Mouse (Mus musculus) retina, postnatal 7 days (tissue): ENCODE measurements around the gene Gata1.
"Not testable (repeated sequence)": the region's sequence is repeated elsewhere in the genome, so short reads cannot be mapped to it uniquely, and the experiment has no call there.

ENCODE experiments used
- DNase-seq: peaks from one replicate; pipeline ENCODE4 v3.0.0-alpha.2; 2012; ENCODE audit warnings: low read depth, low spot score

The Gata1 gene

DNA sequence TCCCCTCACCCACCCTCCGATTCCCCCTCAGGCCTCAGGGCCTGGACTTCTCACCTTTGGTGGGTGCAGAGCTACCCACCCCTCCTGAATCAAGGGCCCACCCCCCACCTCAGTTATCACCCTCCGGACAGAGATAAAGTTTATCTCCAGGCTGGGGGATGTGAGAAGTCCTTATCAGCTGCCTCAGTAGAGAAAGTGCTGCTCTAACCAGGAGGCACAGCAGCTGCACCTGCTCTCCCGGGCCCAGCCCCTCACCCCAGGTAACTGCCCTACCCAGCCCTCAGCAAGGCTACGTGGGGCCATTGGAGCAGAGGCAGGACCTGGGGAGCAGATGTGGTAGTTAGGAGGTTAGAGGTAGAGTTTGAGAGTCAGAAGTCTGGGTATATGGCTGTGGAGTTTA, 11.7 kb downstream of the Gata1 start:
- no peak for DNase-seq

GRCm38 (mm10) chrX:7963829-7964626, 13.8 kb downstream of the Gata1 start:
- no peak for DNase-seq

- no peak for DNase-seq
Observed at GRCm38 (mm10) chrX:7958868-7959267, 19.0 kb downstream of the Gata1 start.

DNA sequence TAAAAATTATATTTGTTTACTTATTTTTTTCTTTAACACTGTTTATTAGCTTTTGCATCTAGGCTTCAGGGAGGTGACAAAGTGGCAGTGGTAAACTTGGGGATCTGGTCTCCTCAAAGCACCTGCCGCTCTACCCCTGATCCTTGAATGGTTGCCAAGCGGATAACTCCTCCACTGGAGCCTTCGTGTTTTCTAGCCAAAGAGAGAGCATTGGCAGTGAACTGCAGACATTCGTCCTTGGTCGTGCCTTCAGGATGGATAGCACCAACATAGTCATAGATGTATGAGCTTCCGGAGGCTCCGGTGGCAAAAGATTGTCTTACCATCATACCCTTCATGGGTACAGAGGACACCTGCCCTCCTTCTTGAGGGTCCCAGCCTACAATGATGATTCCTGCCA, 27.8 kb downstream of the Gata1 start:
- DNase-seq: no peak

GRCm38 (mm10) chrX:7947900-7948492, 29.9 kb downstream of the Gata1 start:
- peak; percentile 87 for DNase-seq

DNA sequence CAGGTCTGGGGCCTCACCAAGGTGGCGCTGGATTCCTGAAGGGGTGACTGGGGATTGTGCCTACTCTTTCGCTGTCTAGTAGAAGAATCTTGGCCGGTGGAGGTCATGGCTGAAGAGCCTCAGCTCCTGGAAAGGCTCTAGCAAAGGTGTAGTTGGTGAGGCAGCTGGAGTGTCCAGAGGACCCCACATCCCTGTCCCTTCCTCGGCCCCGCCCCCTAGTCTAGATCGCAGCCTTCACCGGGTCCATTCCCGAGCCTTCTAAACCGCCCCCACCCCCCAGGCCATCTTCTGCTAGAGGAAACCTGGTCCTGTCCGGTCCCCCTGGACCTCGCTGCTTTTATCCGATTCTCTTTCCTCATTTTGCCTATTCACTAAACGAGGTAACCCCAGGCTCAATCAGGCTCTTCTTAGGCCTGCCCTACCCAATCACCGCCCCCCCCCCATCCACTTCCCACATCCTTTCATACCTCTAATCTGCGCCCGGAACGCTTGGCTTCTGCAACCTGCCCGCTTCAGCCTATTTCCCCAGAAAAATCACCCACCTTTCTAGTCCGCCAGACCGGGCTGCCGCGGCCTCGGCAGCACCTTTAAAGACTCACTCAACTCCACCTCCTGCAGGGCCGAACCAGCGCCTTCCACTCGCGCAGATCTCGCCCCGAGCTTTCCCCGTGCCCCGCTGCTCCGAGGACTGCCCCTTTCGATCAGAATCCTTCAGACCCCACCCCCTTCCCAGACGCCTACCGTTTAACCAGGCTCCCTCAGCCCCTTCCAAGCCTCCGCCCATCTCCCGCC, 30.6 kb downstream of the Gata1 start, which contains the start of gene Hdac6:
Gene Hdac6 (minus strand): TSS at position 782 of the 792 bp plus-strand sequence.
- no peak for DNase-seq

DNA sequence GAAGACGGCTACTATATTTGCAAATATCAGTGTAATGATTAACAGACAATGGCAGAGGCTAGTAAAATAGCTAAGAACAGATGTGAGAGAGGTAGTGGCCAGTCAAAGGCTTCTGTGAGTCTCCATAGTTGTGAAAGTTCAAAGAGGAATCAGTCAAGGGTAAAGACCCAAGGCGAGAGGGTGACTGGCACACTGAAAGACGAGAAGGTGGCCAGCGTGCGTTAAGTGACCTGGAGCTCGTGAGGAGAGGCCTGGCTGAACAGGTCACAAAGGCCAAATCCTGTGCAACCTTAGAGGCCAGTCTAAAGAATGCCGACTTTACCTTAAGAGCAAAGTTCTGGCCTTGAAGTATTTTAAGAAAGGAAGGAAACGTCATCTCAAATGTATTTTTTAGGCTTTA, 32.3 kb downstream of the Gata1 start:
- DNase-seq: no peak

- no peak for DNase-seq
Observed at GRCm38 (mm10) chrX:7937667-7938066, 40.2 kb downstream of the Gata1 start.

GRCm38 (mm10) chrX:7936874-7937273, 41.0 kb downstream of the Gata1 start:
- no peak for DNase-seq

DNA sequence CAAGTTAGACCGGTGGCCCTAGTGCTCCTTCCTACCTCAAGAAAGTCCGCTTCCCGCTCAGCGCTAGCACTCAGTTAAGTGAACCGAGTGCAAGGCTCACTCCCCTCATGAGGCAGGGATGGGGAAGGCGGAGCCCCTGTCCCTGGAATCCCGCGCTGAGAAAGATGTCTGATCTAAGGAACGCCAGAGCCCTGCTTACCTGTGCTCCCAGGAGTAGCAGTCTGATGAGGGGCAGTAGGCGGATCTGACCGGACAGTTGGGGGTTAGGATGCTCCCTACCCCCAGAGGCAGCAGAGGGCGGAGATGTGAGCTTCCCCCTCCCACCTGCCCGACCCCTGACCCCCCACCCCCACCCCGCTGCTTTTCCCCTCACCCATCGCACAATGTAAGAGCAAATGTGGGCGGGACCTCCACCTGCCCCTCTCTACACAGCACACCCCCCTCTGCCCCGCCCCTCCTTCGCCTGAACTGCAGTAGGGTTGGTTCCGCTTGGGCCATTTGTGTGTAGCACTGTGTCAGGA, 49.5 kb downstream of the Gata1 start, which contains the start of gene Eras:
Gene Eras (minus strand): TSS at position 338 of the 521 bp plus-strand sequence.
- no peak for DNase-seq

DNA sequence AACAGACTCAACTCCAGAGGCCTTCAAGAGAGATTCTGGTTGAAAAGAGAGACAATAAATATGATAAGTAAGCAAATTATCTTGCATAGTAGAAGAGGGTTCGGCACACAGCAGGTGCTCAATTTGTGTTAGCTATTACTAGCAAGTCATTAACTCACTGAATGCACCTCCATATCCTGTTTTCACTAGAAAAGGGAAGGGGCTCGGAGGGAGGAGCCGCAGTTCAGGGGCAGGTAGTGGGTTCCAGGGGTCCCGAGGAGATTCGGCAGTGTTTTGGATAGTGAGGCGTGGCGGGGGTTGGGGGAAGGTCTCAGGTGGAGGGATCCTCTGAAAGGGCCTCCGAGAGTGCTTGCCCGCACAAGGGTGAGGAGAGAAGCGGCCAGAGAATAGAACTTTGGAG, 50.8 kb downstream of the Gata1 start:
- no peak for DNase-seq

DNA sequence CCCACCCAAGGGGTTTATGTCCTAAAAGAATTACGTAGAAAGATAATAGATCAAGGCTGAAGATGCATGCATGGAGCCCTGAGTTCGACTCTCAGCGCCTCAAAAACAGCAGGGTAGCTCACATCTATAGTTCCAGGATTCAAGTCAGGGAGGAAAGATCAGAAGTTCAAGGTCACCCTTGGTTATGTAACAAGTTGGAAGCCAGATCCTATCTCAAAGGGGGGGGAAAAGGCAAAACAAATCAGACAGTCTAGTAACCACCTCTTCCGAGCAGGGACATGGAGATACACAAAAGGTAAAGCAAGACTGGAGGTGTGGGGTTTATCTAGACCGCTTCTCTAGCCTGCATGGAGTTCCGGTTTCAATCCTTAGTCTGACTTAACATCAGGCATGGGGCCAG, 51.6 kb downstream of the Gata1 start:
- DNase-seq: no peak

DNA sequence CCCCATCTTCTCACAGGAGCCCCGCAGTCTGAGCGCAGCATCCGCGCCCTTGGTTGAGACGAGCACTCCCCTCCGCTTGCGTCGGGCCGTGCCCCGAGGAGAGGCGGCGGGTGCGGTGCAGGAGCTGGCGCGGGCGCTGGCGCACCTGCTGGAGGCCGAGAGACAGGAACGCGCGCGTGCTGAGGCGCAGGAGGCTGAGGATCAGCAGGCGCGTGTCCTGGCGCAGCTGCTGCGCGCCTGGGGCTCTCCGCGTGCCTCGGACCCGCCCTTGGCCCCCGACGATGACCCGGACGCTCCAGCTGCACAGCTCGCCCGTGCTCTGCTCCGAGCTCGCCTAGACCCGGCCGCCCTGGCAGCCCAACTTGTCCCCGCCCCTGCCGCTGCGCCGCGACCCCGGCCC, 55.8 kb downstream of the Gata1 start:
- DNase-seq: no peak

DNA sequence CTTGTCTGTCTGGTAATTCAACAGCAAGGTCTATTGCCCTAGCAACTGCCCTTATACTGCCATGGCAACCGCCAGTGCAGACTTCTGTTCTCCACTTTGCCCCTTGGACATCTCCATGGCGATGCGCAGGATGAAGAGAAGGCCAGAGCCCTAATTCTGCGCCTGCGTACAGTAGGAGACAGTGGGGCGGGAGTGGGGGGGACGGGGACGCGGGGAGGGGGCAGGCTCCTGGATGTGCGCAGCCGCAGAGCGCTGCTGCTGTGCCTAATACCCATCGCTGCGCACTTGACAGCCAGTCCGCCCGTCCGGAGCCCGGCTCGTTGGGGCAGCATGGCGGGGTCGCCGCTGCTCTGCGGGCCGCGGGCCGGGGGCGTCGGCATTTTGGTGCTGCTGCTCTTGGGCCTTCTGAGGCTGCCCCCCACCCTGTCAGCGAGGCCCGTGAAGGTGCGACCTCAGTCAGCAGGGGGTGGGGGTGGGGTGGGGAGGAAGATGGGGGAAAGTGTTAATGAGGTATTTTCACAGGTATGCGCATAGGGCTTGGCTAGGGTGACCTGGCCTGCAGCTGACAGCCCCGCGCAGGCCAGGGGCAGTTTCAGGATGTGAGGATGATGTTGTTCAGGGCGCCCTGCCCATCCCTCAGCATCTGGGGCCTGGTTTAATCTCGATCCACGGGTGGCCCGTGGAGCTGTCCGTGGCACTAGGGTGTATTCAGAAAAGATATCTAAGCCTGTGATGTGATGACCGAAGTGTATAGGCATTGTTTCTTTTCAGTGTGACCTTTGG, 58.1 kb downstream of the Gata1 start, which contains the start of gene Pcsk1n:
Gene Pcsk1n (plus strand): TSS at position 222 of the 783 bp plus-strand sequence.
- peak; percentile 48 for DNase-seq

DNA sequence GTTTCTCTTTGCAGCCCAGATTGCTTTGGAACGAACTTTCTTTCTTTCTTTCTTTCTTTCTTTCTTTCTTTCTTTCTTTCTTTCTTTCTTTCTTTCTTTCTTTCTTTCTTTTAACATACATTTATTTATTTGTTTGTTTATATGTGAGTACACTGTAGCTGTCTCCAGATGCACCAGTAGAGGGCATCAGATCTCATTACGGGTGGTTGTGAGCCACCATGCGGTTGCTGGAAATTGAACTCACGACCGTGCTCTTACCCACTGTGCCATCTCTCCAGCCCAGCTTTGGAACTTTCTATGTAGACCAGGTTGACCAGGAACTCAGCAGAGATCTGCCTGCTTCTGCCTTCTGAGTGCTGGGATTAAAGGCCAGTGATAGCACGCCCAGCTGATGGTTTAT, 59.9 kb downstream of the Gata1 start:
- not testable (repeated sequence) for DNase-seq

DNA sequence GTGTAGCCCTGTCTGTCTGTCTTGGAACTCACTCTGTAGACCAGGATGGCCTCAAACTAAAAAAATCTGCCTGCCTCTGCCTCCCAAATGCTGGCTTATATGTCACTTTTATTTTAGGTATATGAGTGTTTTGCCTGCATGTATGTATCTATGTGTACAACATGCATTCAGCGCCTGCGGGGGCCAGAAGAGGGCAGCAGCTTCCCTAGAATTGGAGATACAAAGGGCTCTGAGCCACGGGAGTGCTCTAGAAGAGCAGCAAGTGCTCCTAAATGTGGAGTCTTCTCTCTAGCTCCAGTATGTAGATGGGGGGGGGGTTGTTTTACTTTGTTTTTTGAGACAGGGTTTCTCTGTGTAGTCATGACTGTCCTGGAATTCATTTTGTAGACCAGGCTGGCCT, 62.2 kb downstream of the Gata1 start:
- DNase-seq: not testable (repeated sequence)

GRCm38 (mm10) chrX:7910473-7910872, 67.4 kb downstream of the Gata1 start:
- no peak for DNase-seq
